Comparison of ENCODE assay signal across 20 mouse cellular contexts in the genomic region with DNA sequence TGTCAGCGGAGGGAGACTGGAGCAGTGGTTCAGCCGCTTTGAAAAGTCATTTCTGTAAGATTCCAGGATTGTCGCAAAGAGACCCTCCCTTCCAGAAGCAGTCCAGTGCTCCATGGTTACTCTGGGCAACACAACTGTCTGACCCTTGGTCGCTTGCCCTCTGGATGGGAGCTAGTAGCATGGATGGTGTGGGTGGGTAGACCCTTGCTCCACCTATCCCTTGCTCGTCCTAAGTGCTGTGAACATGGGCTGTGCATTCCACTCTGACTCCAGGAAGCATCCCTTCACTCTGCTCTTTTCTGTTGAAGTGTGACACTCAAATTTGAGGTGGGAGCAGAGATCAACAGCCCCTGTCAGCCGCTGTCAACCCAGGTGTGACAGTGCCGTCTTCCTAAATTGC.
DNase-seq lines count a peak whose midpoint lies in the region; ATAC-seq lines count a peak whose summit lies in the region.
"Had no signal": no experiment of that assay in that cellular context is flagged by ENCODE, and none has a peak within 500 bp of the region (broad histone marks: within the 10 kb centered on the region; RNA-seq: fewer than 3 reads in every experiment).

No protein-coding gene starts in this region.

- no peaks in the 10 kb centered on the region for H3K9me3 ChIP-seq in neural tube, embryonic 15.5 days (replicated peaks)
- H3K9me3 ChIP-seq in forebrain, embryonic 14.5 days (replicated peaks; ENCODE audit: control insufficient read depth, low read length) = no peaks in the 10 kb centered on the region
- H3K9me3 ChIP-seq in midbrain, embryonic 13.5 days = no peaks in the 10 kb centered on the region
- H3K9me3 ChIP-seq: embryonic facial prominence, embryonic 15.5 days; heart, embryonic 10.5 days; limb, embryonic 15.5 days; liver, embryonic 15.5 days; neural tube, embryonic 12.5 days had no signal

- H3K36me3 ChIP-seq in neural tube, embryonic 15.5 days = no peaks in the 10 kb centered on the region
- no peaks in the 10 kb centered on the region for H3K36me3 ChIP-seq in forebrain, embryonic 14.5 days (ENCODE audit: control insufficient read depth, insufficient read depth, low read length)
- no peaks in the 10 kb centered on the region for H3K36me3 ChIP-seq in midbrain, embryonic 13.5 days
- H3K36me3 ChIP-seq: embryonic facial prominence, embryonic 15.5 days; heart, embryonic 10.5 days; limb, embryonic 15.5 days; liver, embryonic 15.5 days; neural tube, embryonic 12.5 days had no signal

- H3K27ac ChIP-seq in neural tube, embryonic 15.5 days (replicated peaks) = 0 out of 2 replicates have a peak overlapping the region, but pooled peaks have one; percentile 15
- H3K27ac ChIP-seq in forebrain, embryonic 14.5 days (ENCODE audit: low read depth, low read length) = peak overlapping the region; percentile 40; the same call in 1 of the 2 replicates
- no peak overlapping the region for H3K27ac ChIP-seq in midbrain, embryonic 13.5 days
- H3K27ac ChIP-seq: embryonic facial prominence, embryonic 15.5 days; gastrocnemius, adult 2 months; heart, embryonic 10.5 days; limb, embryonic 15.5 days; liver, embryonic 15.5 days; neural tube, embryonic 12.5 days had no signal

- 84% methylated on average over 7 of the region's 7 CpGs for WGBS in neural tube, embryonic 15.5 days
- 43% methylated on average over 7 of the region's 7 CpGs for WGBS in forebrain, embryonic 14.5 days
- WGBS in midbrain, embryonic 13.5 days = 33% methylated on average over 7 of the region's 7 CpGs

- no peak for DNase-seq in neural tube, embryonic 10.5 days (ENCODE audit: extremely low spot score, low spot score)
- no peak for DNase-seq in forebrain, embryonic 14.5 days (ENCODE audit: low spot score)
- DNase-seq in embryo, embryonic 10 days (ENCODE audit: low spot score) = no peak
- no peak for DNase-seq in cerebellum, adult 9-10 months
- no peak for DNase-seq in kidney, postnatal 4 days
- DNase-seq: adrenal gland, postnatal 36 days; cerebellum, adult 18-20 months; embryo, embryonic 11 days; gastrocnemius, adult 2 months; kidney, adult 11 months; right cerebral cortex, postnatal 14 days; thymus, postnatal 4 days had no signal

- no peak for ATAC-seq in neural tube, embryonic 15.5 days (ENCODE audit: low FRiP score)
- peak; percentile 31; the same call in 1 of the 2 replicates for ATAC-seq in forebrain, embryonic 14.5 days
- ATAC-seq in midbrain, embryonic 13.5 days = no peak
- ATAC-seq: lung, postnatal 0 days had no signal

- peaks cover 19% of the 10 kb centered on the region for H3K27me3 ChIP-seq in neural tube, embryonic 15.5 days (replicated peaks)
- H3K27me3 ChIP-seq in forebrain, embryonic 14.5 days (replicated peaks; ENCODE audit: control insufficient read depth, insufficient read depth, low read length) = peaks cover 14% of the 10 kb centered on the region; the same call in 1 of the 2 replicates
- H3K27me3 ChIP-seq in midbrain, embryonic 13.5 days = peaks cover 93% of the 10 kb centered on the region

- H3K4me1 ChIP-seq in neural tube, embryonic 15.5 days = peaks cover 14% of the 10 kb centered on the region
- H3K4me1 ChIP-seq in forebrain, embryonic 14.5 days (ENCODE audit: control insufficient read depth, insufficient read depth, low read length) = peaks cover 16% of the 10 kb centered on the region
- peaks cover 23% of the 10 kb centered on the region for H3K4me1 ChIP-seq in midbrain, embryonic 13.5 days (replicated peaks)
- H3K4me1 ChIP-seq: embryonic facial prominence, embryonic 15.5 days; heart, embryonic 10.5 days; limb, embryonic 15.5 days; liver, embryonic 15.5 days had no signal

- H3K4me2 ChIP-seq in neural tube, embryonic 15.5 days = no peak overlapping the region
- H3K4me2 ChIP-seq in forebrain, embryonic 14.5 days (ENCODE audit: low read length) = peak overlapping the region; percentile 37
- H3K4me2 ChIP-seq in midbrain, embryonic 13.5 days (replicated peaks) = peak overlapping the region; percentile 47
- H3K4me2 ChIP-seq: embryonic facial prominence, embryonic 15.5 days; limb, embryonic 15.5 days; liver, embryonic 15.5 days; neural tube, embryonic 12.5 days had no signal

- H3K4me3 ChIP-seq in neural tube, embryonic 15.5 days (replicated peaks) = no peak overlapping the region
- no peak overlapping the region for H3K4me3 ChIP-seq in forebrain, embryonic 14.5 days (ENCODE audit: low read depth, low read length)
- H3K4me3 ChIP-seq in midbrain, embryonic 13.5 days (replicated peaks) = peak overlapping the region; percentile 20; the same call in 1 of the 2 replicates
- H3K4me3 ChIP-seq: embryonic facial prominence, embryonic 15.5 days; gastrocnemius, adult 2 months; heart, embryonic 10.5 days; limb, embryonic 15.5 days; liver, embryonic 15.5 days; neural tube, embryonic 12.5 days had no signal

- no peak overlapping the region for H3K9ac ChIP-seq in neural tube, embryonic 15.5 days (replicated peaks)
- H3K9ac ChIP-seq in forebrain, embryonic 14.5 days (ENCODE audit: low read length) = peak overlapping the region; percentile 6; the same call in 1 of the 2 replicates
- peak overlapping the region; percentile 52 for H3K9ac ChIP-seq in midbrain, embryonic 13.5 days (replicated peaks)
- H3K9ac ChIP-seq: embryonic facial prominence, embryonic 15.5 days; limb, embryonic 15.5 days; liver, embryonic 15.5 days; neural tube, embryonic 12.5 days had no signal
